Mouse (Mus musculus) CH12.LX (cell line): ENCODE data around the gene Cmtm7.

Experiments
- BHLHE40 ChIP-seq: IDR thresholded peaks from 2 replicates; pipeline ENCODE4 v1.6.1; 2011; ENCODE audit warnings: mild to moderate bottlenecking, low read depth, low read length, improper control_type of control experiment
- E2F4 ChIP-seq: IDR thresholded peaks from 2 replicates; pipeline ENCODE4 v1.6.1; 2011; ENCODE audit warnings: low read depth, low read length, improper control_type of control experiment; ENCODE audit not compliant: insufficient replicate concordance
- EP300 ChIP-seq: IDR thresholded peaks from 2 replicates; pipeline ENCODE4 v1.6.1; 2011; ENCODE audit warnings: low read length, improper control_type of control experiment
- JUND ChIP-seq: conservative IDR thresholded peaks from 2 replicates; pipeline ENCODE4 v1.6.1; 2011; ENCODE audit warnings: low read depth, low read length, improper control_type of control experiment
- POLR2A ChIP-seq: IDR thresholded peaks from 2 replicates; pipeline ENCODE4 v1.6.1; 2011; ENCODE audit warnings: low read depth, mild to moderate bottlenecking, improper control_type of control experiment, low read length
- RAD21 ChIP-seq: IDR thresholded peaks from 2 replicates; pipeline ENCODE4 v1.6.1; 2011; ENCODE audit warnings: low read depth, mild to moderate bottlenecking, low read length, improper control_type of control experiment, moderate library complexity
- TCF12 ChIP-seq: IDR thresholded peaks from 2 replicates; pipeline ENCODE4 v1.6.1; 2014; ENCODE audit warnings: low read depth, mild to moderate bottlenecking, inconsistent platforms, low read length, improper control_type of control experiment
- USF2 ChIP-seq: conservative IDR thresholded peaks from 2 replicates; pipeline ENCODE4 v1.6.1; 2011; ENCODE audit warnings: low read depth, low read length, improper control_type of control experiment
- ZKSCAN1 ChIP-seq: IDR thresholded peaks from 2 replicates; pipeline ENCODE4 v1.6.1; 2012; ENCODE audit warnings: low read depth, inconsistent platforms, low read length, improper control_type of control experiment, borderline replicate concordance

DNA sequence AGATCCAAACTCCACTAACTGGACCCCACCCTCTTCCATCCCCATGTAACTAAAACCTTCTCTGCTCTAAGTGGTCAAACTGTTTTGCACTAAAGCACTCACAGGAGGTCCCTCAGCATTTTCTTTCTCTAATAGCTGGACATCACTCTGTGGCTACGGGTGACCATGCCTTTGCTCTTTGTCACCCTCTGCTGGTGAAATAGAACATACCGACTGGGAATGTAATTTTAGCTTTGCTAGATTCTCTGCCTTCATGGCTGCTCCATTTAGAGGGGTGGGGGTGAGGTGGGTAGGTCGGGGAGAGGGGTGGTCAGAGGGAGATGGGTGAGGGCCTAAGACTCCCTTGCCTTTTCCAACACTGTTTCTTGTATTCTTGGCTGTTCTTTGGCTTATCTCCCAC lies 54.3 kb downstream of the Cmtm7 start:
- TF ChIP-seq JUND (no peak), POLR2A (no peak), RAD21 (peak; percentile 49), EP300 (no peak), ZKSCAN1 (no peak), E2F4 (no peak), USF2 (no peak), BHLHE40 (no peak), TCF12 (no peak)
